Mouse (Mus musculus) thymus, postnatal 10 days (tissue): Measurements from ENCODE around the gene Pde9a.

Experiments used
- DNase-seq, 2 experiments: peaks; one replicate each; pipeline ENCODE4 v3.0.0; 2021; ENCODE audit warnings: low spot score in 2 of 2

Pde9a gene

GRCm38 (mm10) chr17:31511792-31512495 lies 125.9 kb downstream of the Pde9a start:
- DNase-seq: peak; percentile 82 to 83

DNA sequence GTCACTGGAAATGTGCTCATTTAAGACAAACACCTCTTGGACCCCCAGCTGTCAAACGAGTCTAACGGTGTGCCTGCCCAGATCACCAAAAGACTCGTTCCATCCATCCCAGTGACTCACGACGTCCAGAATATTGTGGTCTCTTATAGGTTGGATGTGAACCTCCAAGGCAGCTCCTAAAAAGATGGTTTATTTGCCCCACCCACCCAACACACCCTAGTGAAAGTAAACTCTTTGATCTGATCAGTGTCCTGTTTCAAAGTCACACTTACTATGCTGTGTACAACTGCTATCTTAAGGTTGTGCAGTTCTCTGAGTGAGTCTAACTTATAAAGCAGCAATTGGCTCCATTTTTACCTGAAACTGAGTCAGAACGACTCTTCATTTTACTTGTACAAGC lies 126.6 kb downstream of the Pde9a start:
- no peak for DNase-seq

DNA sequence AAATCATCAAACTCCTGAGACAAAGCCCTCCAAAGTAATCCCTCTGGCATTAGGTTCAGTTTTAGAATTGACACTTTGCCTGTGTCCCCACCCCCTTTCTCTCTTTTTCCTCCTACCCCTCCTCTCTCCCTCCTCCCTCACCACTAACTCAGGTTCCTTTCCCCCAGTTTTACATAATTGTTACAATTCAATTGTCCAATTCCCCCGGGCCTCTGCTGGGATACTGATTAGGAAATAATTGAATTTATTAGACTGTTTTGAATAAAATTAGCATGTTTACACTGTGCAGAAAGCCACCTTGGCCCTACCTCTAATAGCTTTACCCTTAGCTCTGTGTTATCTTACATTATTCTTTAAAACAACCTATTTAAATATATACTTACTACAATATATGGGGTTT lies 128.7 kb downstream of the Pde9a start:
- DNase-seq: no peak

- DNase-seq: no peak
Measured at GRCm38 (mm10) chr17:31519344-31519945, 133.4 kb downstream of the Pde9a start.

GRCm38 (mm10) chr17:31519946-31520838 lies 134.2 kb downstream of the Pde9a start, which contains the start of the genes Wdr4 and Ndufv3:
Gene Wdr4 (minus strand): TSS chr17:31519980.
Gene Ndufv3 (plus strand): TSS chr17:31520115.
- peak; percentile 99 for DNase-seq

- no peak for DNase-seq
Measured at GRCm38 (mm10) chr17:31520895-31521294, 134.9 kb downstream of the Pde9a start.

GRCm38 (mm10) chr17:31521948-31522347 lies 135.9 kb downstream of the Pde9a start:
- no peak for DNase-seq

DNA sequence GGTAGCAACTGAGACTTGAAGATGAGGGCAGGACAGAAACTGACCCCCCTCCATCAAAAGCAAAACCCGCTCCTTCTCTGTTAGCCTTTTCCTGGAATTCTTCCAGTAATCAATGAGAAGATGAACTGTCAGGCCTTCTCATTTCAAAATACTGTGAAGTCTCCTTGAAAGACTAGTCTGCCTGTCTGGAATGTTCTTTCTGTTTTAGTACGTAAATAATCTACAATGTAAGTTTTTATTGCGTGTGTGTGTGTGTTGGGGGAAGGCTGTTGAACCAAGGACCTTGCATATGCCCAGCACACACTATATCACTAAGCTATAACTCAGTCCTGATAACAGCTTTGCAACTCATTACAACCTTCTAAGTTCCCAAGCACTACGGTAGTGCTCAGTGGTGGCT lies 139.1 kb downstream of the Pde9a start:
- DNase-seq: no peak

- DNase-seq: no peak
Measured at GRCm38 (mm10) chr17:31525816-31526215, 139.8 kb downstream of the Pde9a start.
